In the genomic region with DNA sequence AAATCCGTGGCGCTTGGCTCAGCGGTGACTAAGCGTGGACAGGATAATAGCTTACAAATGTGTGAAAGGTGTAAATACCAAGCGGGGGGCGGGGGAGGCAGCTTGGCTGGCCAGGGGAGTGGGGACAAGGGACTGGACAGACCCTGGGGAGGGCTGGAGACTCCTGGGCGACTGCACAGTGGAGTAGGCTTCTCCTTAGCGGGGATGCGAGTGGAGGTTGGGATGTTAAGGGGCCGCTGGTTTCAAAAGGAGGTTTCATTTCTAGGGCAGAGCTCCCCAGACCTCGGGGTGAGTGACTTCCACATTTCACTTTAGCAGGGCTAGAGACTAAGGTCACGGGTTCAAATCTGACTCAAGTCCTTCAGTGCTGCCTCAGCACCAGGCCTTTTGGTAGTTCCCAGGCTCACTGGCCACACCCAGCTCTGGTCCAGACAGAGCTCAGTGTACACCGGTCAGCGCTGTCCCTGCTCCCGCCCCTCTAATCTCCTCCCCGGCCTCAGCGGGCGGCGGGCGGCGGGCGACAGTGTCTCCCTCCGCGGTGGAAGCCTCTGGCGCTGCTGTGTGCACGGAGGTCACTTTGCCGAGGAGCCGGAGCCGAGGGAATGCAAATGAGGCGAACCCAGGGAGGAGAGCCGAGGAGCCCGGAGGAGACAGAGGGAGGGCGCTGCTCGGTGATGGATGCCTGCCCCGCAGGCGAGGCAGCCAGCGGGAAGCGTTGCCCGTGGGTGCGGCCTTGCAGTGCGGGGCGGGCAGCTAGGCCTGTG, we compare ENCODE assay signal across 8 mouse cellular contexts. TPM values are rescaled to one million over a fixed set of nuclear protein-coding genes. Genes with fewer than 3 reads are reported as not detected.
A peak's percentile ranks its signal among the peaks of the same experiment; 100 is the strongest.
DNase-seq lines count a peak whose midpoint lies in the region; ATAC-seq and TF ChIP-seq lines count a peak whose summit lies in the region.

No protein-coding gene starts in this region.

- no peaks in the 10 kb centered on the region for H3K9me3 ChIP-seq in hindbrain, embryonic 13.5 days
- H3K9me3 ChIP-seq in liver, embryonic 11.5 days (ENCODE audit: control insufficient read depth, low read length), result no peaks in the 10 kb centered on the region
- H3K9me3 ChIP-seq in neural tube, embryonic 13.5 days, result no peaks in the 10 kb centered on the region

- peak overlapping the region; percentile 4 for H3K27ac ChIP-seq in embryonic fibroblast, embryonic 13.5 days (ENCODE audit: insufficient read depth, low read length)
- H3K27ac ChIP-seq in hindbrain, embryonic 13.5 days, result peak overlapping the region; percentile 85
- peak overlapping the region; percentile 64 for H3K27ac ChIP-seq in liver, embryonic 11.5 days (ENCODE audit: low read depth, low read length)
- H3K27ac ChIP-seq in neural tube, embryonic 13.5 days (replicated peaks), result peak overlapping the region; percentile 84

- no peak for TF ChIP-seq CTCF in embryonic fibroblast, embryonic 13.5 days (IDR thresholded peaks at IDR 0.05; ENCODE audit: borderline replicate concordance, insufficient read depth, low read length)

- no peaks in the 10 kb centered on the region for H3K4me1 ChIP-seq in embryonic fibroblast, embryonic 13.5 days (ENCODE audit: control insufficient read depth, insufficient read depth, low read length)
- peaks cover 62% of the 10 kb centered on the region for H3K4me1 ChIP-seq in hindbrain, embryonic 13.5 days (replicated peaks)
- peaks cover 34% of the 10 kb centered on the region for H3K4me1 ChIP-seq in liver, embryonic 11.5 days (replicated peaks; ENCODE audit: control insufficient read depth, insufficient read depth, low read length)
- peaks cover 63% of the 10 kb centered on the region for H3K4me1 ChIP-seq in neural tube, embryonic 13.5 days (replicated peaks)

- H3K9ac ChIP-seq in hindbrain, embryonic 13.5 days, result peak overlapping the region; percentile 58
- peak overlapping the region; percentile 37 for H3K9ac ChIP-seq in liver, embryonic 11.5 days (ENCODE audit: low read depth, low read length)
- H3K9ac ChIP-seq in neural tube, embryonic 13.5 days, result peak overlapping the region; percentile 62

- peak overlapping the region; percentile 54 for H3K4me2 ChIP-seq in hindbrain, embryonic 13.5 days
- H3K4me2 ChIP-seq in liver, embryonic 11.5 days, result peak overlapping the region; percentile 68
- peak overlapping the region; percentile 55 for H3K4me2 ChIP-seq in neural tube, embryonic 13.5 days

- H3K27me3 ChIP-seq in hindbrain, embryonic 13.5 days, result peaks cover 34% of the 10 kb centered on the region
- H3K27me3 ChIP-seq in liver, embryonic 11.5 days (replicated peaks; ENCODE audit: control insufficient read depth, insufficient read depth, low read length), result peaks cover 63% of the 10 kb centered on the region
- peaks cover 16% of the 10 kb centered on the region; the same call in 1 of the 2 replicates for H3K27me3 ChIP-seq in neural tube, embryonic 13.5 days

- DNase-seq in heart, adult 18-20 months, result peak; percentile 52 to 58
- no peak for DNase-seq in heart, adult 8-10 months (ENCODE audit: low spot score)
- DNase-seq in NIH3T3 (ENCODE audit: low read depth), result peak; percentile 69
- peak; percentile 67 for DNase-seq in liver, embryonic 11.5 days (ENCODE audit: low spot score)
- DNase-seq in layer of hippocampus, postnatal 25 days (ENCODE audit: extremely low spot score in 1 of 2, low spot score in 1 of 2), result no peak

- WGBS in hindbrain, embryonic 13.5 days, result 2% methylated on average over 42 of the region's 42 CpGs
- 4% methylated on average over 42 of the region's 42 CpGs for WGBS in liver, embryonic 11.5 days
- WGBS in neural tube, embryonic 13.5 days, result 2% methylated on average over 42 of the region's 42 CpGs

- no peaks in the 10 kb centered on the region for H3K36me3 ChIP-seq in hindbrain, embryonic 13.5 days
- H3K36me3 ChIP-seq in liver, embryonic 11.5 days (ENCODE audit: control insufficient read depth, insufficient read depth, low read length), result no peaks in the 10 kb centered on the region
- no peaks in the 10 kb centered on the region for H3K36me3 ChIP-seq in neural tube, embryonic 13.5 days

- peak; percentile 16; the same call in 1 of the 2 replicates for TF ChIP-seq POLR2A in embryonic fibroblast, embryonic 13.5 days (IDR thresholded peaks at IDR 0.05; ENCODE audit: low read depth, low read length)

- no peak overlapping the region for H3K4me3 ChIP-seq in embryonic fibroblast, embryonic 13.5 days (ENCODE audit: insufficient read depth, low read length)
- H3K4me3 ChIP-seq in hindbrain, embryonic 13.5 days, result peak overlapping the region; percentile 30
- H3K4me3 ChIP-seq in liver, embryonic 11.5 days (ENCODE audit: low read depth, low read length), result peak overlapping the region; percentile 38
- H3K4me3 ChIP-seq in neural tube, embryonic 13.5 days, result peak overlapping the region; percentile 30

- peak; percentile 50 for ATAC-seq in hindbrain, embryonic 13.5 days (ENCODE audit: low FRiP score)
- ATAC-seq in liver, embryonic 11.5 days (replicated peaks; ENCODE audit: low FRiP score), result peak; percentile 35
- ATAC-seq in neural tube, embryonic 13.5 days (ENCODE audit: low read depth), result peak; percentile 57

RNA-seq across cellular contexts. Expression of gene Asic4, which starts 8.0 kb away (rescaled TPM):
- total RNA-seq in heart, adult 18-20 months (2021), result not detected
- total RNA-seq in heart, adult 8-10 months (2022), result not detected
- polyA plus RNA-seq in embryonic fibroblast, embryonic 13.5 days (2011; ENCODE audit: insufficient read length, low read depth, missing spikeins), result not detected in 2 replicates
- 25.9 and 29.3 TPM in 2 replicates for polyA plus RNA-seq in hindbrain, embryonic 13.5 days (2015; fragmentation: Nextera tagmentation; extraction: Ambion mirVana)
- polyA plus RNA-seq in liver, embryonic 11.5 days (2014; fragmentation: Nextera tagmentation; extraction: Ambion mirVana), result 0.56 and 0.65 TPM in 2 replicates
- polyA plus RNA-seq in neural tube, embryonic 13.5 days (2015; fragmentation: Nextera tagmentation; extraction: Ambion mirVana), result 28.7 and 28.8 TPM in 2 replicates
- total RNA-seq in layer of hippocampus, postnatal 25 days (2021), result 1 to 10 TPM; 8.9 to 9.9 TPM

RNA-seq across cellular contexts. Expression of gene Chpf, which starts 20.9 kb away (rescaled TPM):
- total RNA-seq in heart, adult 18-20 months (2021), result 10 to 100 TPM; 22.0 to 22.4 TPM
- total RNA-seq in heart, adult 8-10 months (2022), result 10 to 100 TPM; 22.4 to 23.9 (median 23.6) TPM
- polyA plus RNA-seq in embryonic fibroblast, embryonic 13.5 days (2011; ENCODE audit: insufficient read length, low read depth, missing spikeins), result 68.1 and 82.3 TPM in 2 replicates
- polyA plus RNA-seq in hindbrain, embryonic 13.5 days (2015; fragmentation: Nextera tagmentation; extraction: Ambion mirVana), result 32.4 and 33.8 TPM in 2 replicates
- polyA plus RNA-seq in liver, embryonic 11.5 days (2014; fragmentation: Nextera tagmentation; extraction: Ambion mirVana), result 17.7 and 17.9 TPM in 2 replicates
- polyA plus RNA-seq in neural tube, embryonic 13.5 days (2015; fragmentation: Nextera tagmentation; extraction: Ambion mirVana), result 39.1 and 41.0 TPM in 2 replicates
- total RNA-seq in layer of hippocampus, postnatal 25 days (2021), result 10 to 100 TPM; 77.2 to 82.8 TPM

RNA-seq across cellular contexts. Expression of gene Tmem198, which starts 21.1 kb away (rescaled TPM):
- total RNA-seq in heart, adult 18-20 months (2021), result under 1 TPM; 0.30 to 0.46 TPM
- total RNA-seq in heart, adult 8-10 months (2022), result under 1 TPM; 0.31 to 0.75 (median 0.42) TPM
- polyA plus RNA-seq in embryonic fibroblast, embryonic 13.5 days (2011; ENCODE audit: insufficient read length, low read depth, missing spikeins), result 0.70 and 1.2 TPM in 2 replicates
- 43.7 and 45.0 TPM in 2 replicates for polyA plus RNA-seq in hindbrain, embryonic 13.5 days (2015; fragmentation: Nextera tagmentation; extraction: Ambion mirVana)
- polyA plus RNA-seq in liver, embryonic 11.5 days (2014; fragmentation: Nextera tagmentation; extraction: Ambion mirVana), result 0.15 and 0.26 TPM in 2 replicates
- polyA plus RNA-seq in neural tube, embryonic 13.5 days (2015; fragmentation: Nextera tagmentation; extraction: Ambion mirVana), result 37.2 and 40.9 TPM in 2 replicates
- 10 to 100 TPM; 70.3 to 73.8 TPM for total RNA-seq in layer of hippocampus, postnatal 25 days (2021)

RNA-seq across cellular contexts. Expression of gene Gmppa, which starts 22.5 kb away (rescaled TPM):
- total RNA-seq in heart, adult 18-20 months (2021), result 10 to 100 TPM; 34.5 to 38.2 TPM
- total RNA-seq in heart, adult 8-10 months (2022), result 10 to 100 TPM; 34.1 to 44.8 (median 40.8) TPM
- 70.6 and 77.6 TPM in 2 replicates for polyA plus RNA-seq in embryonic fibroblast, embryonic 13.5 days (2011; ENCODE audit: insufficient read length, low read depth, missing spikeins)
- 84.0 and 84.4 TPM in 2 replicates for polyA plus RNA-seq in hindbrain, embryonic 13.5 days (2015; fragmentation: Nextera tagmentation; extraction: Ambion mirVana)
- polyA plus RNA-seq in liver, embryonic 11.5 days (2014; fragmentation: Nextera tagmentation; extraction: Ambion mirVana), result 64.0 and 69.1 TPM in 2 replicates
- polyA plus RNA-seq in neural tube, embryonic 13.5 days (2015; fragmentation: Nextera tagmentation; extraction: Ambion mirVana), result 74.4 and 75.9 TPM in 2 replicates
- 10 to 100 TPM; 60.5 to 66.7 TPM for total RNA-seq in layer of hippocampus, postnatal 25 days (2021)

RNA-seq across cellular contexts. Expression of gene Obsl1, which starts 48.0 kb away (rescaled TPM):
- 100 to 1,000 TPM; 107 to 108 TPM for total RNA-seq in heart, adult 18-20 months (2021)
- 100 to 1,000 TPM; 108 to 133 (median 122) TPM for total RNA-seq in heart, adult 8-10 months (2022)
- 34.9 and 40.0 TPM in 2 replicates for polyA plus RNA-seq in embryonic fibroblast, embryonic 13.5 days (2011; ENCODE audit: insufficient read length, low read depth, missing spikeins)
- 21.0 and 22.8 TPM in 2 replicates for polyA plus RNA-seq in hindbrain, embryonic 13.5 days (2015; fragmentation: Nextera tagmentation; extraction: Ambion mirVana)
- 42.5 and 45.6 TPM in 2 replicates for polyA plus RNA-seq in liver, embryonic 11.5 days (2014; fragmentation: Nextera tagmentation; extraction: Ambion mirVana)
- polyA plus RNA-seq in neural tube, embryonic 13.5 days (2015; fragmentation: Nextera tagmentation; extraction: Ambion mirVana), result 28.1 and 30.1 TPM in 2 replicates
- total RNA-seq in layer of hippocampus, postnatal 25 days (2021), result 10 to 100 TPM; 18.9 to 20.2 TPM

Comparison
In these comparisons a context has a peak if more than half of its experiments do, and no peak if none do; other contexts are left out.
1. DNase-seq: peak in heart, adult 18-20 months (2 of 2), NIH3T3 (single experiment) and liver, embryonic 11.5 days (single experiment); none in heart, adult 8-10 months (single experiment) and layer of hippocampus, postnatal 25 days (0 of 2).
2. H3K27ac ChIP-seq: peak in every context shown above with its lines; median percentile 85 in hindbrain, embryonic 13.5 days; 84 in neural tube, embryonic 13.5 days; 64 in liver, embryonic 11.5 days; 4 in embryonic fibroblast, embryonic 13.5 days.
3. RNA of gene Asic4, which starts 8.0 kb away (polyA plus RNA-seq): 28.7 to 28.8 TPM in neural tube, embryonic 13.5 days and 25.9 to 29.3 TPM in hindbrain, embryonic 13.5 days; 0.56 to 0.65 TPM in liver, embryonic 11.5 days and not detected in embryonic fibroblast, embryonic 13.5 days; every median in the first group is over 10 times any median in the second.
4. RNA of gene Tmem198, which starts 21.1 kb away (polyA plus RNA-seq): 43.7 to 45.0 TPM in hindbrain, embryonic 13.5 days and 37.2 to 40.9 TPM in neural tube, embryonic 13.5 days; 0.70 to 1.2 TPM in embryonic fibroblast, embryonic 13.5 days and 0.15 to 0.26 TPM in liver, embryonic 11.5 days; every median in the first group is over 10 times any median in the second.
5. Peak in every context shown above with its lines, with median percentiles within 50 percentile points of each other: ATAC-seq, H3K4me2 ChIP-seq and H3K9ac ChIP-seq.